Comparison of ENCODE assay signal across 11 mouse cellular contexts in genomic region chr10:63455110-63455878, GRCm38 (mm10). TPM values are rescaled to one million over a fixed set of nuclear protein-coding genes. Genes with fewer than 3 reads are reported as not detected.
DNase-seq lines count a peak whose midpoint lies in the region; ATAC-seq and TF ChIP-seq lines count a peak whose summit lies in the region.
"Had no signal": no experiment of that assay in that cellular context is flagged by ENCODE, and none has a peak within 500 bp of the region (broad histone marks: within the 10 kb centered on the region; RNA-seq: fewer than 3 reads in every experiment).

No protein-coding gene starts in this region.

- WGBS in liver, postnatal 0 days (ENCODE audit: insufficient replicate concordance) = 50% methylated on average over 8 of the region's 8 CpGs
- WGBS in neural tube, embryonic 13.5 days = 23% methylated on average over 8 of the region's 8 CpGs

- H3K4me3 ChIP-seq in liver, postnatal 0 days (ENCODE audit: low read depth, low read length) = no peak overlapping the region
- no peak overlapping the region for H3K4me3 ChIP-seq in neural tube, embryonic 13.5 days
- H3K4me3 ChIP-seq: lung, embryonic 15.5 days had no signal

- peak; percentile 27; the same call in 1 of the 2 replicates for TF ChIP-seq CTCF in liver, postnatal 0 days (IDR thresholded peaks at IDR 0.05; ENCODE audit: low read depth)

- peak; percentile 58 for DNase-seq in adrenal gland, postnatal 10 days
- no peak for DNase-seq in adrenal gland, adult 18-20 months (ENCODE audit: low spot score in 2 of 2)
- no peak for DNase-seq in liver, postnatal 0 days
- no peak for DNase-seq in liver
- DNase-seq in kidney, adult 8-10 months = peak; percentile 36 to 47
- DNase-seq in spleen, postnatal 14 days (ENCODE audit: low spot score in 2 of 2) = no peak

- H3K9ac ChIP-seq in liver, postnatal 0 days (replicated peaks) = no peak overlapping the region
- H3K9ac ChIP-seq in neural tube, embryonic 13.5 days = no peak overlapping the region
- H3K9ac ChIP-seq: lung, embryonic 15.5 days had no signal

- ATAC-seq in liver, postnatal 0 days = no peak
- ATAC-seq in neural tube, embryonic 13.5 days (ENCODE audit: low read depth) = peak; percentile 84
- ATAC-seq in megakaryocyte, adult 5-6 weeks (ENCODE audit: poor library complexity, severe bottlenecking) = no peak

- H3K4me1 ChIP-seq in liver, postnatal 0 days (ENCODE audit: insufficient read depth) = no peaks in the 10 kb centered on the region
- H3K4me1 ChIP-seq in neural tube, embryonic 13.5 days (replicated peaks) = peaks cover 37% of the 10 kb centered on the region
- H3K4me1 ChIP-seq: lung, embryonic 15.5 days had no signal

- H3K4me2 ChIP-seq in liver, postnatal 0 days (ENCODE audit: low read depth, low read length) = no peak overlapping the region
- 0 out of 2 replicates have a peak overlapping the region, but pooled peaks have one; percentile 21 for H3K4me2 ChIP-seq in neural tube, embryonic 13.5 days
- H3K4me2 ChIP-seq: lung, embryonic 15.5 days had no signal

- H3K36me3 ChIP-seq in liver, postnatal 0 days (replicated peaks; ENCODE audit: insufficient read depth, low read length) = no peaks in the 10 kb centered on the region
- no peaks in the 10 kb centered on the region for H3K36me3 ChIP-seq in neural tube, embryonic 13.5 days
- H3K36me3 ChIP-seq: lung, embryonic 15.5 days had no signal

- no peaks in the 10 kb centered on the region for H3K9me3 ChIP-seq in liver, postnatal 0 days (ENCODE audit: low read length)
- no peaks in the 10 kb centered on the region for H3K9me3 ChIP-seq in neural tube, embryonic 13.5 days
- H3K9me3 ChIP-seq: lung, embryonic 15.5 days had no signal

- TF ChIP-seq EP300 in liver, postnatal 0 days (IDR thresholded peaks at IDR 0.05; ENCODE audit: low read depth) = no peak

- H3K27me3 ChIP-seq in liver, postnatal 0 days (ENCODE audit: insufficient read depth, low read length) = no peaks in the 10 kb centered on the region
- no peaks in the 10 kb centered on the region for H3K27me3 ChIP-seq in neural tube, embryonic 13.5 days
- H3K27me3 ChIP-seq: lung, embryonic 15.5 days had no signal

- H3K27ac ChIP-seq in liver, postnatal 0 days (ENCODE audit: low read depth) = no peak overlapping the region
- H3K27ac ChIP-seq in neural tube, embryonic 13.5 days (replicated peaks) = peak overlapping the region; percentile 61
- H3K27ac ChIP-seq: lung, embryonic 15.5 days had no signal

RNA-seq across cellular contexts. Expression of gene Ctnna3, which starts 25.4 kb away (rescaled TPM):
- total RNA-seq in adrenal gland, postnatal 10 days (2021) = 1 to 10 TPM; 2.1 to 3.5 TPM
- under 1 TPM; 0.40 to 0.48 TPM for total RNA-seq in adrenal gland, adult 18-20 months (2021)
- 0.05 TPM in 1 of 2 replicates, not detected in the other for polyA plus RNA-seq in liver, postnatal 0 days (2015; fragmentation: Nextera tagmentation; extraction: Ambion mirVana)
- polyA plus RNA-seq in neural tube, embryonic 13.5 days (2015; fragmentation: Nextera tagmentation; extraction: Ambion mirVana) = 3.7 and 4.1 TPM in 2 replicates
- not detected in 2 replicates for total RNA-seq in megakaryocyte, adult 5-6 weeks (2015)
- total RNA-seq in megakaryocyte, adult 5-6 weeks (2017) = not detected in 2 replicates

RNA-seq across cellular contexts. Expression of gene Gm7075, which starts 33.7 kb away (rescaled TPM):
- not detected for total RNA-seq in adrenal gland, postnatal 10 days (2021)
- total RNA-seq in adrenal gland, adult 18-20 months (2021) = not detected
- polyA plus RNA-seq in liver, postnatal 0 days (2015; fragmentation: Nextera tagmentation; extraction: Ambion mirVana) = not detected in 2 replicates
- not detected in 2 replicates for polyA plus RNA-seq in neural tube, embryonic 13.5 days (2015; fragmentation: Nextera tagmentation; extraction: Ambion mirVana)
- total RNA-seq in megakaryocyte, adult 5-6 weeks (2015) = not detected in 2 replicates
- total RNA-seq in megakaryocyte, adult 5-6 weeks (2017) = not detected in 2 replicates
- total RNA-seq: gastrocnemius, postnatal 4 days had no signal
- polyA plus RNA-seq: C2C12 had no signal

Comparison
In these comparisons a context has a peak if more than half of its experiments do, and no peak if none do; other contexts are left out.
1. DNase-seq: peak in adrenal gland, postnatal 10 days (single experiment) and kidney, adult 8-10 months (2 of 2); none in adrenal gland, adult 18-20 months (0 of 2), liver, postnatal 0 days (single experiment), liver (single experiment) and spleen, postnatal 14 days (0 of 2).